Mouse (Mus musculus) heart, postnatal 0 days (tissue): Measurements from ENCODE around the gene Sfr1. TPM values are rescaled to one million over a fixed set of nuclear protein-coding genes. Genes with fewer than 3 reads are reported as not detected.

ENCODE experiments used
- ATAC-seq: fragments of 200-750 bp; cut with Nextera tagmentation; 2 replicates; pipeline ENCODE4 v1.8.0; 2017; ENCODE audit warnings: low read depth, moderate number of reproducible peaks, moderate library complexity; ENCODE audit not compliant: insufficient read depth
- DNase-seq: peaks from one replicate; pipeline ENCODE4 v3.0.0-alpha.2; 2016; ENCODE audit warnings: low spot score
- H3K27ac ChIP-seq: fragments of 300-500 bp; sonication (generic); 2 replicates; pipeline ENCODE4 v1.5.1; 2014; ENCODE audit warnings: low read depth, mild to moderate bottlenecking
- H3K27me3 ChIP-seq: fragments of 300-500 bp; sonication (generic); 2 replicates; pipeline ENCODE4 v1.6.1; 2014; ENCODE audit warnings: low read length, mixed read lengths; ENCODE audit not compliant: control insufficient read depth, insufficient read depth
- H3K36me3 ChIP-seq: fragments of 300-500 bp; sonication (generic); replicated peaks from 2 replicates; pipeline ENCODE4 v1.6.1; 2014; ENCODE audit warnings: low read length, mixed read lengths; ENCODE audit not compliant: control insufficient read depth, insufficient read depth
- H3K4me1 ChIP-seq: fragments of 300-500 bp; sonication (generic); 2 replicates; pipeline ENCODE4 v1.6.1; 2014; ENCODE audit warnings: antibody characterized with exemption; ENCODE audit not compliant: control insufficient read depth, insufficient read depth
- H3K4me2 ChIP-seq: fragments of 300-500 bp; sonication (generic); 2 replicates; pipeline ENCODE4 v1.6.1; 2014; ENCODE audit warnings: low read depth, mild to moderate bottlenecking, low read length, moderate library complexity
- H3K4me3 ChIP-seq: fragments of 300-500 bp; sonication (generic); 2 replicates; pipeline ENCODE4 v1.5.1; 2014; ENCODE audit warnings: low read depth, low read length
- H3K9ac ChIP-seq: fragments of 300-500 bp; sonication (generic); replicated peaks from 2 replicates; pipeline ENCODE4 v1.6.1; 2014; ENCODE audit warnings: low read depth, low read length, mixed read lengths
- H3K9me3 ChIP-seq: fragments of 300-500 bp; sonication (generic); replicated peaks from 2 replicates; pipeline ENCODE4 v1.6.1; 2016; ENCODE audit warnings: low read length; ENCODE audit not compliant: control insufficient read depth
- CTCF ChIP-seq: IDR thresholded peaks from 2 replicates; pipeline ENCODE4 v1.5.1; 2016; ENCODE audit warnings: antibody characterized with exemption, control low read depth, low read depth
- EP300 ChIP-seq: IDR thresholded peaks from 2 replicates; pipeline ENCODE4 v1.6.1; 2016; ENCODE audit warnings: antibody characterized with exemption, low read depth
- WGBS: fragments of 180-500 bp; shearing (Covaris S2); extraction: QIAGEN DNeasy Blood & Tissue Kit; methylation state at CpG from one replicate; pipeline ENCODE4 v1.1.7; 2014; 5-methylcytosine and 5-hydroxymethylcytosine counted together
- polyA plus RNA-seq: library from polyadenylated mRNA; unstranded; fragments of >200 nt; fragmentation: Nextera tagmentation; extraction: Ambion mirVana; gene quantifications from 2 replicates; pipeline ENCODE4 v1.2.1, GENCODE M21; 2015
- total RNA-seq: library from RNA; depleted of rRNA; stranded (reverse); fragments of >200 nt; gene quantifications from 2 replicates; pipeline ENCODE4 v1.2.3, GENCODE M21; 2014; ENCODE audit warnings: low replicate concordance

The Sfr1 gene
- total and polyA plus RNA-seq, 2 experiments from 2014 or later: 61.9 to 151 TPM

GRCm38 (mm10) chr19:47698266-47698665 is 33.2 kb upstream of the Sfr1 start:
- Histone ChIP-seq H3K4me3 (no peak overlapping the region), H3K4me1 (no peaks in the 10 kb centered on the region), H3K27me3 (no peaks in the 10 kb centered on the region), H3K27ac (no peak overlapping the region), H3K9ac (no peak overlapping the region), H3K4me2 (no peak overlapping the region), H3K36me3 (no peaks in the 10 kb centered on the region), H3K9me3 (0 out of 2 replicates have a peak, but pooled peaks cover 4% of the 10 kb centered on the region)
- ATAC-seq: no peak
- no peak for DNase-seq
- WGBS: 71% methylated on average over 9 of the region's 9 CpGs
- TF ChIP-seq CTCF: no peak
- TF ChIP-seq EP300: no peak

GRCm38 (mm10) chr19:47699743-47700142 is 31.7 kb upstream of the Sfr1 start:
- Histone ChIP-seq H3K27me3 (no peaks in the 10 kb centered on the region), H3K4me3 (no peak overlapping the region), H3K27ac (no peak overlapping the region), H3K9ac (no peak overlapping the region), H3K9me3 (0 out of 2 replicates have a peak, but pooled peaks cover 4% of the 10 kb centered on the region), H3K4me1 (no peaks in the 10 kb centered on the region), H3K36me3 (no peaks in the 10 kb centered on the region), H3K4me2 (no peak overlapping the region)
- no peak for ATAC-seq
- WGBS: 59% methylated on average over 9 of the region's 9 CpGs
- no peak for DNase-seq
- no peak for TF ChIP-seq CTCF
- no peak for TF ChIP-seq EP300

DNA sequence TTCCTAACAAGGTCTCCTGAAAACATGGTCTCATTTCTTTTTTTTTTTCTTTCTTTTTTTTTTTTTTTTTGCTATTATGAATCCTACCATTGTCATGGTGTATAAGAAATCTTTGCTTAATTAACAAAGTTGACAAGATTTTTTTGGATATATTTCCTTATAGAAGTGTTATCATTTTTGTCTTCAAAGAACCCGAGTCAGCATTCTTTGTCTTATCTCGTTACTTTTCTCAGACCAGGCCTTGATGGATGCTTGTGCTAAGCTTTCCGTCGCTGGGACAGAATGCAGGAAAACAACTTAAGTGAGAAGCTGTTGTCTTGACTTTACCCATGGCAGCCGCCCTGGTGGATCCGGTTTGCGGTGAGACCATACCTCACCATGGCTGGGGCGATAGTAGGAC is 31.0 kb upstream of the Sfr1 start:
- no peak overlapping the region for H3K9ac ChIP-seq
- no peak for TF ChIP-seq EP300
- TF ChIP-seq CTCF: no peak
- no peaks in the 10 kb centered on the region for H3K27me3 ChIP-seq
- H3K4me1 ChIP-seq: no peaks in the 10 kb centered on the region
- 62% methylated on average over 8 of the region's 8 CpGs for WGBS
- no peak overlapping the region for H3K27ac ChIP-seq
- no peaks in the 10 kb centered on the region for H3K36me3 ChIP-seq
- H3K9me3 ChIP-seq: 0 out of 2 replicates have a peak, but pooled peaks cover 4% of the 10 kb centered on the region
- ATAC-seq (no peak), DNase-seq (no peak)
- no peak overlapping the region for H3K4me3 ChIP-seq
- no peak overlapping the region for H3K4me2 ChIP-seq

GRCm38 (mm10) chr19:47705080-47705771 is 26.3 kb upstream of the Sfr1 start:
- Histone ChIP-seq H3K36me3 (no peaks in the 10 kb centered on the region), H3K4me3 (no peak overlapping the region), H3K4me1 (no peaks in the 10 kb centered on the region), H3K9ac (no peak overlapping the region), H3K27ac (no peak overlapping the region), H3K27me3 (no peaks in the 10 kb centered on the region), H3K9me3 (0 out of 2 replicates have a peak, but pooled peaks cover 4% of the 10 kb centered on the region), H3K4me2 (no peak overlapping the region)
- 72% methylated on average over 13 of the region's 13 CpGs for WGBS
- no peak for TF ChIP-seq EP300
- TF ChIP-seq CTCF: no peak
- DNase-seq (no peak), ATAC-seq (no peak)

- Histone ChIP-seq H3K4me2 (no peak overlapping the region), H3K9ac (no peak overlapping the region), H3K4me3 (no peak overlapping the region), H3K9me3 (0 out of 2 replicates have a peak, but pooled peaks cover 4% of the 10 kb centered on the region), H3K27me3 (no peaks in the 10 kb centered on the region), H3K36me3 (no peaks in the 10 kb centered on the region), H3K4me1 (no peaks in the 10 kb centered on the region), H3K27ac (no peak overlapping the region)
- TF ChIP-seq EP300: no peak
- TF ChIP-seq CTCF: no peak
- 89% methylated on average over 8 of the region's 8 CpGs for WGBS
- ATAC-seq (no peak), DNase-seq (no peak)
Measured at GRCm38 (mm10) chr19:47705772-47706309, 25.6 kb upstream of the Sfr1 start.
